ENCODE assay signal across 20 mouse cellular contexts in genomic region chr4:66816364-66817026, GRCm38 (mm10). TPM values are rescaled to one million over a fixed set of nuclear protein-coding genes. Genes with fewer than 3 reads are reported as not detected.
DNase-seq lines count a peak whose midpoint lies in the region; ATAC-seq and TF ChIP-seq lines count a peak whose summit lies in the region.
"Had no signal": no experiment of that assay in that cellular context is flagged by ENCODE, and none has a peak within 500 bp of the region (broad histone marks: within the 10 kb centered on the region; RNA-seq: fewer than 3 reads in every experiment).

No protein-coding gene starts in this region.

- H3K9me3 ChIP-seq in CH12.LX (replicated peaks; ENCODE audit: low read length) = no peaks in the 10 kb centered on the region
- H3K9me3 ChIP-seq in forebrain, embryonic 15.5 days = no peaks in the 10 kb centered on the region
- H3K9me3 ChIP-seq: embryonic facial prominence, embryonic 10.5 days; heart, embryonic 12.5 days; hindbrain, embryonic 10.5 days; hindbrain, embryonic 15.5 days had no signal

- DNase-seq in 3T3-L1 (ENCODE audit: low read depth, low spot score) (peak; percentile 52), CH12.LX (ENCODE audit: extremely low read depth) (no peak)
- DNase-seq in cerebellum, postnatal 10 days = no peak
- DNase-seq in gastrocnemius, postnatal 14 days = no peak
- DNase-seq: adrenal gland, postnatal 10 days; B cell, adult 2 months; cerebellum, adult 11-12 months; cerebellum, adult 9-10 months; cerebellum, postnatal 36 days; heart, adult 2 months had no signal

- H3K4me3 ChIP-seq in CH12.LX (replicated peaks in 1 of 3; ENCODE audit: low read depth in 2 of 3, low read length in 2 of 3, poor library complexity in 1 of 3) = no peak overlapping the region
- no peak overlapping the region for H3K4me3 ChIP-seq in forebrain, embryonic 15.5 days
- H3K4me3 ChIP-seq: embryonic facial prominence, embryonic 10.5 days; heart, adult 2 months; heart, embryonic 12.5 days; hindbrain, embryonic 10.5 days; hindbrain, embryonic 15.5 days had no signal

- TF ChIP-seq CTCF in CH12.LX (conservative IDR thresholded peaks at IDR 0.05 in 1 of 2, IDR thresholded peaks at IDR 0.05 in 1 of 2; ENCODE audit: low read depth in 2 of 2, low read length in 2 of 2) = no peak

- 84% methylated on average over 3 of the region's 3 CpGs for WGBS in forebrain, embryonic 15.5 days

- 0 out of 2 replicates have a peak, but pooled peaks have one; percentile 60 for ATAC-seq in common myeloid progenitor, adult 5-6 weeks (replicated peaks; ENCODE audit: low read depth, poor library complexity, severe bottlenecking)
- peak; percentile 60; the same call in 1 of the 2 replicates for ATAC-seq in megakaryocyte progenitor cell, adult 5-6 weeks (replicated peaks; ENCODE audit: poor library complexity)
- no peak for ATAC-seq in forebrain, embryonic 15.5 days (replicated peaks)
- ATAC-seq: CD4-positive, CD25-positive, alpha-beta regulatory T cell, adult 4 months; forebrain, embryonic 14.5 days; intestine, embryonic 16.5 days had no signal

- no peak for TF ChIP-seq RAD21 in CH12.LX (IDR thresholded peaks at IDR 0.05; ENCODE audit: low read depth, low read length)

- H3K4me1 ChIP-seq in CH12.LX (ENCODE audit: control insufficient read depth in 1 of 2, insufficient read depth in 2 of 2) = peaks cover 0 to 16% of the 10 kb centered on the region in 2 experiments; a peak in 2 of 4 replicates
- no peaks in the 10 kb centered on the region for H3K4me1 ChIP-seq in forebrain, embryonic 15.5 days
- H3K4me1 ChIP-seq: embryonic facial prominence, embryonic 10.5 days; heart, embryonic 12.5 days; hindbrain, embryonic 10.5 days; hindbrain, embryonic 15.5 days had no signal

- dilution Hi-C loops in CH12.LX (cut with MboI; ENCODE audit: extremely low pct_ligation_motif_present, extremely low pct_unique_long_range_greater_than_20kb, low sequenced_read_pairs) = no loop called here

- TF ChIP-seq EP300 in CH12.LX (IDR thresholded peaks at IDR 0.05; ENCODE audit: low read length) = no peak

- intact Hi-C loops in gastrocnemius, postnatal 14 days (cut with DNase I; ENCODE audit: low total_unique reads) = no loop called here

- H3K9ac ChIP-seq in CH12.LX (ENCODE audit: insufficient read depth, low read depth) = no peak overlapping the region
- no peak overlapping the region for H3K9ac ChIP-seq in forebrain, embryonic 15.5 days (replicated peaks)
- H3K9ac ChIP-seq: heart, embryonic 12.5 days; hindbrain, embryonic 15.5 days had no signal

- H3K36me3 ChIP-seq in CH12.LX (replicated peaks in 1 of 2; ENCODE audit: control insufficient read depth in 1 of 2, insufficient read depth in 1 of 2, low read length in 1 of 2) = no peaks in the 10 kb centered on the region
- no peaks in the 10 kb centered on the region for H3K36me3 ChIP-seq in forebrain, embryonic 15.5 days
- H3K36me3 ChIP-seq: embryonic facial prominence, embryonic 10.5 days; heart, embryonic 12.5 days; hindbrain, embryonic 10.5 days; hindbrain, embryonic 15.5 days had no signal

- H3K27ac ChIP-seq in CH12.LX (ENCODE audit: insufficient read depth, low read depth) = no peak overlapping the region
- H3K27ac ChIP-seq in forebrain, embryonic 15.5 days (replicated peaks) = no peak overlapping the region
- H3K27ac ChIP-seq: embryonic facial prominence, embryonic 10.5 days; heart, adult 2 months; hindbrain, embryonic 10.5 days; hindbrain, embryonic 15.5 days had no signal

- no peak overlapping the region for H3K4me2 ChIP-seq in CH12.LX (ENCODE audit: insufficient read depth, low read depth, poor library complexity, severe bottlenecking)
- no peak overlapping the region for H3K4me2 ChIP-seq in forebrain, embryonic 15.5 days (replicated peaks)
- H3K4me2 ChIP-seq: heart, embryonic 12.5 days; hindbrain, embryonic 15.5 days had no signal

- in situ Hi-C loops in CH12.LX (cut with MboI; ENCODE audit: low pct_ligation_motif_present, low pct_unique_long_range_greater_than_20kb, low sequenced_read_pairs) = no loop called here

- no peaks in the 10 kb centered on the region for H3K27me3 ChIP-seq in CH12.LX (replicated peaks)
- H3K27me3 ChIP-seq in forebrain, embryonic 15.5 days = no peaks in the 10 kb centered on the region
- H3K27me3 ChIP-seq: heart, embryonic 12.5 days; hindbrain, embryonic 15.5 days had no signal

- no peak for TF ChIP-seq POLR2A in CH12.LX (IDR thresholded peaks at IDR 0.05; ENCODE audit: low read depth, low read length)

- no peaks in the 10 kb centered on the region for H3K79me2 ChIP-seq in CH12.LX (replicated peaks; ENCODE audit: control insufficient read depth, extremely low read depth, insufficient read depth, poor library complexity, severe bottlenecking)

TF ChIP-seq in CH12.LX, 34 proteins besides CTCF, POLR2A, EP300 and RAD21:
- no peak for TF ChIP-seq MEF2A (IDR thresholded peaks at IDR 0.05; ENCODE audit: borderline replicate concordance, low read depth, low read length)
- no peak for TF ChIP-seq CHD2 (IDR thresholded peaks at IDR 0.05; ENCODE audit: low read length)
- no peak for TF ChIP-seq TCF12 (IDR thresholded peaks at IDR 0.05; ENCODE audit: low read depth, low read length)
- no peak for TF ChIP-seq KAT2A (IDR thresholded peaks at IDR 0.05; ENCODE audit: insufficient replicate concordance, low read length)
- TF ChIP-seq BHLHE40 (IDR thresholded peaks at IDR 0.05; ENCODE audit: low read depth, low read length) = no peak
- TF ChIP-seq MXI1 (IDR thresholded peaks at IDR 0.05; ENCODE audit: low read depth, low read length) = no peak
- peak; percentile 85 for TF ChIP-seq MAFK (IDR thresholded peaks at IDR 0.05; ENCODE audit: insufficient replicate concordance, low read length)
- TF ChIP-seq ZNF384 (IDR thresholded peaks at IDR 0.05; ENCODE audit: low read depth, low read length) = peak; percentile 49; the same call in 1 of the 2 replicates
- TF ChIP-seq ZMIZ1 (IDR thresholded peaks at IDR 0.05; ENCODE audit: low read depth, low read length) = no peak
- no peak for TF ChIP-seq PAX5 (IDR thresholded peaks at IDR 0.05; ENCODE audit: low read length)
- no peak for TF ChIP-seq ZC3H11A (IDR thresholded peaks at IDR 0.05; ENCODE audit: low read depth, low read length)
- no peak for TF ChIP-seq CHD1 (IDR thresholded peaks at IDR 0.05; ENCODE audit: low read depth, low read length)
- TF ChIP-seq IRF4 (IDR thresholded peaks at IDR 0.05; ENCODE audit: low read depth, low read length) = no peak
- TF ChIP-seq ELF1 (IDR thresholded peaks at IDR 0.05; ENCODE audit: low read depth, low read length) = no peak

RNA-seq across cellular contexts. Expression of gene Tlr4, which starts 10.9 kb away (rescaled TPM):
- 14.4 and 19.0 TPM in 2 replicates for total RNA-seq in CH12.LX (2012; rRNA removed)
- 22.1 and 25.0 TPM in 2 replicates for total RNA-seq in CH12.LX (2014; rRNA removed)
- polyA plus RNA-seq in CH12.LX (2012; ENCODE audit: insufficient read length, low read depth) = 8.4 and 8.6 TPM in 2 replicates
- total RNA-seq in common myeloid progenitor, adult 5-6 weeks (2017) = 3.0 and 3.7 TPM in 2 replicates
- total RNA-seq in megakaryocyte progenitor cell, adult 5-6 weeks (2015) = 13.9 and 15.3 TPM in 2 replicates
- 13.0 and 13.6 TPM in 2 replicates for total RNA-seq in megakaryocyte progenitor cell, adult 5-6 weeks (2017)
- 0.41 and 0.79 TPM in 2 replicates for polyA plus RNA-seq in forebrain, embryonic 15.5 days (2015; fragmentation: Nextera tagmentation; extraction: Ambion mirVana)
- total RNA-seq in gastrocnemius, postnatal 14 days (2021) = 1 to 10 TPM; 6.2 to 6.3 TPM
